Mouse (Mus musculus) C2C12 (cell line): ENCODE measurements at regions not wholly inside any gene's neighbourhood (a gene's known extent, or its start where the extent isn't known, plus 50 kb on each side); places are given as distances from the start of the nearest gene placed in this dataset.

Experiments used
- H3K27me3 ChIP-seq: one replicate; pipeline ENCODE4 v1.6.1; 2011; ENCODE audit not compliant: control insufficient read depth, insufficient read depth, insufficient read length
- H3K36me3 ChIP-seq: one replicate; pipeline ENCODE4 v1.6.1; 2011; ENCODE audit not compliant: control insufficient read depth, insufficient read depth
- H3K4me3 ChIP-seq: one replicate; pipeline ENCODE4 v1.5.1; 2011; ENCODE audit warnings: mild to moderate bottlenecking, control low read depth; ENCODE audit not compliant: poor library complexity, insufficient read depth, severe bottlenecking
- H3K79me2 ChIP-seq: one replicate; pipeline ENCODE4 v1.6.1; 2011; ENCODE audit not compliant: control insufficient read depth, insufficient read depth
- H3K79me3 ChIP-seq: one replicate; pipeline ENCODE4 v1.6.1; 2011; ENCODE audit warnings: low read depth, control low read depth
- H3ac ChIP-seq: one replicate; pipeline ENCODE3; 2011; ENCODE audit warnings: low read depth; ENCODE audit not compliant: control insufficient read depth, insufficient read length
- CEBPB ChIP-seq: IDR thresholded peaks from one replicate; pipeline ENCODE4 v1.6.1; 2011; ENCODE audit warnings: low read depth, mild to moderate bottlenecking, control low read depth, moderate library complexity
- CTCF ChIP-seq: IDR thresholded peaks from one replicate; pipeline ENCODE4 v1.5.1; 2011; ENCODE audit not compliant: control insufficient read depth, insufficient read depth, insufficient read length
- FOSL1 ChIP-seq: IDR thresholded peaks from one replicate; pipeline ENCODE4 v1.8.0; 2011; ENCODE audit warnings: mild to moderate bottlenecking, low read length; ENCODE audit not compliant: poor library complexity, insufficient read depth, severe bottlenecking
- MAX ChIP-seq: IDR thresholded peaks from one replicate; pipeline ENCODE4 v1.6.1; 2011; ENCODE audit warnings: mild to moderate bottlenecking, control low read depth
- MYOD1 ChIP-seq: IDR thresholded peaks from one replicate; pipeline ENCODE4 v1.6.1; 2011; ENCODE audit warnings: low read depth; ENCODE audit not compliant: control insufficient read depth, insufficient read length
- MYOG ChIP-seq: IDR thresholded peaks from one replicate; pipeline ENCODE4 v1.6.1; 2011; ENCODE audit not compliant: control insufficient read depth, insufficient read length; ENCODE audit errors: extremely low read depth
- USF1 ChIP-seq: IDR thresholded peaks from one replicate; pipeline ENCODE4 v1.6.1; 2011; ENCODE audit warnings: low read depth, mild to moderate bottlenecking, control low read depth, moderate library complexity

DNA sequence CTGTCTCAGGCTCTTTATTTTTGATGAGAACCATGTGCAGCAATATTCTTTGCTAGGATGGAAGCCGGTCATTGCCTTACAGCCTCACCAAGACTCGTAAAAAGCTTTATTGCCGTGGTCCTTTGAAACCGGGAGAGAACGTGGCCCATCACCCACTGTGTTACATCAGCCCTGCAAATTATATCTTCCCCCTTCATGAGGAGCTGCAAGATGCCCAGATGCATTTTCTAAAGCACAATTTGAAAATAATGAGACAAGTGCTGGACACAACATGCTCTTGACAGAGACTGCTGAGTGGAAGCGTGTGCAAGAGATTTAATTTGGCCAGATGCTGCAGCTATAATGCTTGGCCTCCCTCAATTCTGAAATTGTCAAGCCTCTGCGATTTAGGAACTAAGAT, 389.2 kb upstream of the Dcn start:
- Histone ChIP-seq H3K36me3 (no peaks in the 10 kb centered on the region), H3K79me3 (no peaks in the 10 kb centered on the region), H3K27me3 (no peaks in the 10 kb centered on the region), H3ac (no peak overlapping the region), H3K79me2 (no peaks in the 10 kb centered on the region), H3K4me3 (no peak overlapping the region)
- TF ChIP-seq FOSL1 = no peak
- TF ChIP-seq USF1 = no peak
- no peak for TF ChIP-seq MYOD1
- no peak for TF ChIP-seq MYOG
- TF ChIP-seq CEBPB = no peak
- no peak for TF ChIP-seq MAX
- TF ChIP-seq CTCF = no peak

DNA sequence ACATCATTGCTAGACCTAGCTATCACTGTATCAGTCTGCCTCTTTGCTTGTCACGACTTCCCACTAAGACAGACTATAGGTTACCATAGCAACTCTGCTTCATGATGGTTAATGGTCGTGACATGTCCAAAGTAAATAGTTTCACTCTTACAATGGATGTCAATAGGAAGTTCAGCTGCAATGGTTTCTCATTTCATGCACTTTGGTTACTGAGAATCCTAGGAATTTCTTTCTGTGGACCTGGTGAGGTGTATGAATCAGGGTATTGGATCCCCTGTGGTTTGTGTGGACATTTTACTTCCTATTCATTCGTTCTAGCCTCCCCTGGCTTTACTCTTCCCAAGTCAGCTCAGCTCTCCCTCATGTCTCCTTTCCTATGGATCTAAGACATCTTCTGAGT, 385.5 kb upstream of the Dcn start:
- H3K79me2 ChIP-seq = no peaks in the 10 kb centered on the region
- H3K4me3 ChIP-seq = no peak overlapping the region
- H3K79me3 ChIP-seq = no peaks in the 10 kb centered on the region
- no peak for TF ChIP-seq FOSL1
- TF ChIP-seq CEBPB = peak; percentile 36
- no peaks in the 10 kb centered on the region for H3K27me3 ChIP-seq
- H3K36me3 ChIP-seq = no peaks in the 10 kb centered on the region
- H3ac ChIP-seq = no peak overlapping the region

DNA sequence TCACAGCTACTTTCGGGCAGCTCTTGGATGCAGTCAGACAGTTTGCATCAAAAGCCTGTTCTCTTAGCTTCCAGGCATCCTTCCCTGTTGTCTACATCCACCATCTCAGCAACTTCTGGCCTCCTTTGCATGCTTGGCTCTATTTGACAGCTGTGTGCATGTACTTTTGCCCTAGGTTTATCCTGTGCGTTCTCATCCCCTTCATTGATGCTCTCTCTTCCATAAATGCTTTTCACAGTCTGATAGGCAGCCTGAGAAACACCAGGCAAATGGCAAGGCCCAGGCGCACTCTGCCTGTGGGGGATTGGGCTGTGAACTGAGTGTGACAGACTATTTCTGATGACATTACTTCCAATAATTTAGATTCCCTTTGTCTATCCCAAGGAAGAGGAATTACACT, 364.9 kb upstream of the Dcn start:
- Histone ChIP-seq H3ac (no peak overlapping the region), H3K27me3 (no peaks in the 10 kb centered on the region), H3K79me3 (no peaks in the 10 kb centered on the region), H3K79me2 (no peaks in the 10 kb centered on the region), H3K4me3 (no peak overlapping the region), H3K36me3 (no peaks in the 10 kb centered on the region)
- no peak for TF ChIP-seq CTCF
- TF ChIP-seq MYOD1 = no peak
- TF ChIP-seq USF1 = no peak
- TF ChIP-seq MYOG = no peak
- no peak for TF ChIP-seq CEBPB
- no peak for TF ChIP-seq MAX
- no peak for TF ChIP-seq FOSL1

- Histone ChIP-seq H3K36me3 (no peaks in the 10 kb centered on the region), H3K79me2 (no peaks in the 10 kb centered on the region), H3ac (no peak overlapping the region), H3K4me3 (no peak overlapping the region), H3K27me3 (no peaks in the 10 kb centered on the region), H3K79me3 (no peaks in the 10 kb centered on the region)
- TF ChIP-seq USF1 (no peak), MAX (no peak), FOSL1 (no peak), CTCF (no peak), MYOG (no peak), MYOD1 (no peak), CEBPB (no peak)
Measured at GRCm38 (mm10) chr10:97122693-97123092, 356.7 kb upstream of the Dcn start.

GRCm38 (mm10) chr10:97141561-97141960, 337.8 kb upstream of the Dcn start:
- TF ChIP-seq MYOD1 (no peak), CEBPB (no peak), MAX (no peak), MYOG (no peak), FOSL1 (no peak), CTCF (no peak), USF1 (no peak)
- no peaks in the 10 kb centered on the region for H3K27me3 ChIP-seq
- H3K36me3 ChIP-seq = no peaks in the 10 kb centered on the region
- no peak overlapping the region for H3K4me3 ChIP-seq
- H3K79me3 ChIP-seq = no peaks in the 10 kb centered on the region
- no peaks in the 10 kb centered on the region for H3K79me2 ChIP-seq
- no peak overlapping the region for H3ac ChIP-seq

- H3K79me2 ChIP-seq = no peaks in the 10 kb centered on the region
- H3K27me3 ChIP-seq = no peaks in the 10 kb centered on the region
- H3K4me3 ChIP-seq = no peak overlapping the region
- no peak for TF ChIP-seq USF1
- TF ChIP-seq FOSL1 = no peak
- no peak for TF ChIP-seq MYOD1
- TF ChIP-seq MAX = no peak
- no peak for TF ChIP-seq MYOG
- TF ChIP-seq CTCF = no peak
- no peak for TF ChIP-seq CEBPB
- no peaks in the 10 kb centered on the region for H3K36me3 ChIP-seq
- H3ac ChIP-seq = no peak overlapping the region
- no peaks in the 10 kb centered on the region for H3K79me3 ChIP-seq
Measured at GRCm38 (mm10) chr10:97158561-97159395, 320.6 kb upstream of the Dcn start.
